Mouse (Mus musculus): ENCODE data around the gene Gm42906.

Gene Gm42906

GRCm38 (mm10) chr5:151298371-151298770, 129.6 kb downstream of the Gm42906 start:
- DNase-seq (ENCODE audit: low spot score in 2 of 2): no peak

DNA sequence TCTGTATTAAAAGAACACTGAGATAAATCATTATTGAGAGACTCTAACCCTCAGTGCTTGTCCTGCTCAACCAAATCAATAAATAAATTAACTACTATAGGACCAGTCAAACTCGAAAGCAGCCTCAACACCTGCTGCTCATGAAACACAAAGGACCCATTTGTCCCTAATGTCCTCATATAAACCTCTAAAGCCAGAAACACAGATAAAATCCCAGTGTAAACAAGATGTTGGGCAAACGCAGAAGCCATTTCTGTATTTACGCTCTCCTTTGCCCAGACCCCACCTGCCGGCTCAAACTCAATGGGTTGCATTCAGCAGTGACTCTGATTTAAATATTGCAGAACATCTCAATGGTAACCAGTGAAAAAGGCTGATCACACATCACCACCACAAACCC, 131.7 kb downstream of the Gm42906 start:
- no peak for DNase-seq (ENCODE audit: low spot score in 2 of 2)

GRCm38 (mm10) chr5:151293591-151293990, 134.4 kb downstream of the Gm42906 start:
- DNase-seq (ENCODE audit: low spot score in 2 of 2): no peak

GRCm38 (mm10) chr5:151292310-151292709, 135.7 kb downstream of the Gm42906 start:
- DNase-seq (ENCODE audit: low spot score in 2 of 2): peak; percentile 50 to 65

- no peak for DNase-seq (ENCODE audit: low spot score in 2 of 2)
Observed at GRCm38 (mm10) chr5:151286331-151286730, 141.6 kb downstream of the Gm42906 start.

DNA sequence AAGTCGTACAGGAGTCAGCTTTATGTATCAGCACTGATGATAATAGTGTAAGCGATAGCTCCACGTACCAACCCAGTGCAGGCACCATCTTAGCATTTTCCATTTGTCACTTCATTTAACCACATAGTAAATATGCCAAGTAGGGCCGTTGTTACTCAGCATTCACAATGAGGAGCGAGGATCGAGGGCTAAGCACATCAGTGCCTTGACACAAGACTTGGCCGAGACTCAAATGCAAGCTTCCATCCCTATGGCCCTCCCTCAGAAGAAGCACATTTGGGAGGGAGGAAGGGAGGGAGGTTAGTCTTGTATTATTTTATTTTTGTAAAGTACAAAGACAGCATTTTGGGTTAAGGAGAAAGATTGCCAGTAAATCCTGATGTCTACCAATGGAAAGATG, 148.4 kb downstream of the Gm42906 start:
- DNase-seq (ENCODE audit: low spot score in 2 of 2): no peak

DNA sequence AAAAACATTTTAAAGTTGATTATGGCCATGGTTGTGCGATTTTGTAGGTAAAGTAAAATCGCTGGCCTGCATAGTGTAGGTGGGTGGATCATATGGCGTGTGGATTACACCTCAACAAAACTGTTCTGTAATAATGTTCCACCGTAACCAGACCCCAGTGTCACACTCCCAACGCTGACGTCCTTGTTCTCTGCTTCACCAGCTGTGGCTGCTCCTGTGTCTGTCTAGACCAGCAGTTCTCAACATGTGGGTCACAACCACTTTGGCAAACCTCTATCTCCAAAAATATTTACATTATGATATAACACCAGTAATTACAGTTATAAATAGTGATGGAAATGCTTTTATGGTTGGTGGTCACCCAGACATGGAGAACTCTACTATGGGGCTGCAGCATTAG, 150.0 kb downstream of the Gm42906 start:
- DNase-seq (ENCODE audit: low spot score in 2 of 2): no peak

- DNase-seq (ENCODE audit: low spot score in 2 of 2): no peak
Observed at GRCm38 (mm10) chr5:151275986-151276385, 152.0 kb downstream of the Gm42906 start.

DNA sequence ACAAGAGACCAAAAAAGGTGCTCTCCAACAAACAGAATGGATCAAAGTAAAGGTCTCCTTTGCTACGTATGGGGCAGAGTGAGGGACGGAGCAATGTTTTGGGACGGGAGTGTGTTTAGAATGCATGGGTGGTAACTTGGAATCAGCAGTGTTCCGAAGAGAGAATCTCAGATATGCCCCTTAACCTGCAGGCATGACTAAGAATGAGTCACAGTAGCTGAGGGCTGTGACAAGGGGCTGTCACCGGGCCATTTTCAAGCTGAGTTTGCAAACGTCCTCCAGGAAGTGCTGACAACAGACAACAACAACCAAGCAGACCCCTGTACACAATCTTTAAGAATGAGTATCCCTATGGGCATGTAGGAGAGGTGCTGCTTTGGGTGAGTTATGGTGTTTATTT, 153.7 kb downstream of the Gm42906 start:
- no peak for DNase-seq (ENCODE audit: low spot score in 2 of 2)

GRCm38 (mm10) chr5:151270815-151271214, 157.1 kb downstream of the Gm42906 start:
- no peak for DNase-seq (ENCODE audit: low spot score in 2 of 2)

- no peak for DNase-seq (ENCODE audit: low spot score in 2 of 2)
Observed at GRCm38 (mm10) chr5:151266896-151267634, 160.9 kb downstream of the Gm42906 start.

DNA sequence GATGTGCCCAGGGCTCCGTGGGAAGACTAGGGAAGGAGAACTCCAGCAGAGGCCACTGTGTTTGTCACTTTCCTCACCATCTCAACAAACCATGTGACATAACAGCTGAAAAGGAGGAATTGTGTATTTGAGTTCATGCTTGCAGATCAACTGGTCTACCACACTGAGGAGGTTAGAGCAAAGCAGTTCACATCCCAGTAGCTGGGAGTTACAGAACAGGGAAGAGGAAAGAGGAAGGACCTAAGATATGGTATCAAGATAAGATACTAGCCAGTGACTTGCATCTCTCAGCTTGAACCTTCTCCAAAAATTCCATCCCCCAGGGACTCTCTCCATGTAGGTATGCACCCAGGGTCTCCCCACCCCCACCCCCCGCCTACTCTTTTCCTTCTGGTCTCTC, 166.4 kb downstream of the Gm42906 start:
- no peak for DNase-seq (ENCODE audit: low spot score in 2 of 2)

GRCm38 (mm10) chr5:151252213-151252612, 175.8 kb downstream of the Gm42906 start:
- no peak for DNase-seq (ENCODE audit: low spot score in 2 of 2)

DNA sequence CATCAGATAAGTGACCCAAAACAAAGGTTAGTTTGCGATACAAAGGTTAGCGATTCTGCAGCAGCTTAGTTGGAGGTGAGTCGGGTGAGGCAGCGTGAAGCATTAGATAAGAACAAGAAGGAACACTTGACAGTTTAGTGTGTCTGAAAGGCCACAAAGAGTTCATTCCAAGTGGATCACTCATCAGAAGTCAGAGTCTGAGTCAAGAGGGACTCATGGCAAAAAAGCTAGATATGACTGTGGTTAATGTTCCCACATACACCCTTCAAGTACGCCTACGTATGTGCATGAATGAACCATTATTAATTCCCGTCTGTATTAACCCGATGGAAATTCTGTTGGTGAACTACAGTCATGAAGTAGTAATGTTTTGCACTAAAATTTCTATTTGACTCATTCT, 176.3 kb downstream of the Gm42906 start:
- DNase-seq (ENCODE audit: low spot score in 2 of 2): no peak

DNA sequence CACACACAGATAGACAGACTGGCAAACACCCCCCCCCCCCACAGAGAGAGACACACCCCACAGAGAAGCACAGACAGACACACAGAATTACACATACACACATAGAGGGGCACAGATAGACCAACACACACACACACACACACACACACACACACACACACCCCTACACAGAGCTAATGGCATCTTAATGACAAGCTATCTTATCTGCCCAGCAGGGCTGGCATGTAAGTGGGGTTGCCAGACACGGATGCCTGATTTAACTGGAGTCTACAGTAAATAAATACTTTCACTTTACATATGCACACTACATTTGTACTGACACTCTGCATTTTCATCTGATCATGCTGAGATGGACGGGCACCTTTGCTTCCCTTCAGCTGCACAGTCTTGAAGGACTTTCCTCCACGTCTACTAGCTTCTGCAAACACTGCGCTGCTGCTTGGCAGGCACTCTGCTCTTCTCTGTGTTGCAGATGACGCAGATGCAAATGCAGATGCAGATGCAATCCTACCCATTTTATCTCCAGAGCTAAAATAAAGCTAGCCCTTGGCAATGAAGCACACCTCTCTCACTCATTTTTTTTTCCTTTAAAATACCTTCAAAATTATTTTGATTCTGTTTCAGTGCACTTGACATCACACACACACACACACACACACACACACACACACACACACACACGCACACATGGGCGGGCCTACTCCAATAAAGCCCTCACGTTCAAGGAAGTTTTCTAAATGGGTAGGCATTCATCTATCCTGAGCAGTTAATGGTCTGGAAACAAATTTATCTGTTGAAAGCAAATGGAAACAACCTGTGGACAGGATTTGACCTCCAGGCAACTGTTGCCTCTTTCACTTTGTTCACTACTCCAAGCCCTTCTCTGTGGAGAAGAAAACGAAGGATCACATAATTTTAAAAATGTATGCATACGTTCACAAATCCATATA, 179.0 kb downstream of the Gm42906 start:
- peak; percentile 7 to 40 for DNase-seq (ENCODE audit: low spot score in 2 of 2)

GRCm38 (mm10) chr5:151248084-151248483, 179.9 kb downstream of the Gm42906 start:
- DNase-seq (ENCODE audit: low spot score in 2 of 2): no peak

GRCm38 (mm10) chr5:151247115-151247875, 180.7 kb downstream of the Gm42906 start:
- DNase-seq (ENCODE audit: low spot score in 2 of 2): peak in 1 of 2 experiments; percentile 6

DNA sequence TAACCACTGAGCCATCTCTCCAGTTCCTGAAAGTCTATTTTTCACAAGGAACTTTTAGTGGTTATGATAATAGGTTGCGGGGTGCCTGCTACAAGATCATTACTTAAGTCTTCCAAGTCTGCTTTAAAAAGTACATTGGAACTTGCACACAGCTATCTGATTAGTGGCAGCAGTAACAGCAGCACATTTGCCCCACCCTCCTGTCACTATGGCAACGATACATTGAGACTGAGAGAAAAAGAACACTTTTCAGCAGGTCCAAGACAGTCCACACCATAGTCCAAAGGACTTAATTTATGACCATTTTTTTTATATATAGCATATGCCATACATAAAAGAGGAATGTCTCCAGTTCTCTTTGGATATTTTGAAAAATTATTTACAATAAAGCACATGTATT, 181.7 kb downstream of the Gm42906 start:
- peak in 1 of 2 experiments; percentile 40 for DNase-seq (ENCODE audit: low spot score in 2 of 2)

DNA sequence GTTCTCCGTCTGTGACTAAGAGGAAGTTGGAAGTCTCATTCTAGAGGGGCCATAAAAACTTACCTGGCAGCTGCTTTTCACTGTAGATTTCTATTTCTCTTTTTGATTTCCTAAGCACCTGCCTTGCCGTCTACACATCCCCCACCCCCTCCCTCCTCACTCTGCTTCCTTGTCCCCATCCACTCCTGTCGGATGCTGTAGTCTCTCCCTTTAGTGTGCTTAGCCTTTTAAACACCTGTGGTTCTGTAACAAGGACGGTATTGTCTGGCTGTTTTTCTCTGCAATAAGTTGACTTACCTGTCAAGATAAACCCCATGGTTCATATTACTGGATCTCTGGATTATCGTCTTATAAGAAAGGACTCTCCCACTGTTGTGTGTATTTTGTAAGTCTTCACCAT, 182.4 kb downstream of the Gm42906 start:
- DNase-seq (ENCODE audit: low spot score in 2 of 2): no peak

DNA sequence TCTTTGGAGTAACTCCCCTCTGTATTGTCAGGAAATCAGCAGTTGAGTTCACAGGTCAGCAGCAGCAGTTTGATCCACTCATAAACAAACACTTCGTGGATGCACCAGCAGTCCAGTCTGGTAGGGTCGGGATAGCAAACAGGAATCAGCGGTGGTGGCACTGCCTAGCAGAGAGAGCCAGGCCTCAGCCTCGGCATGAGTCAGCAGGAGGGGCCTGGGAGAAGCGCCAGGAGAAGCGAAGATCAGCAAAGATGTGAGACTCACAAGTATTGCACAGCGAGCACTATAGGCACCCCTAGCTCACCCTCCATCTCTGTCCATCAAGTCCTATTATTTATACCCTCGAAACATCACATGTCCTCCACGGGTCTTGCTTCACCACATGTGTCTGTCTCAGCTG, 189.2 kb downstream of the Gm42906 start:
- DNase-seq (ENCODE audit: low spot score in 2 of 2): no peak

- no peak for DNase-seq (ENCODE audit: low spot score in 2 of 2)
Observed at GRCm38 (mm10) chr5:151236411-151236810, 191.6 kb downstream of the Gm42906 start.

GRCm38 (mm10) chr5:151233400-151234031, 194.4 kb downstream of the Gm42906 start, which contains the start of gene Stard13:
TSS of gene Stard13 (minus strand) at chr5:151233836.
- DNase-seq (ENCODE audit: low spot score in 2 of 2): no peak

All from spleen, postnatal 10 days (tissue).